Mouse (Mus musculus): ENCODE data around the gene Palm2. TPM values are rescaled to one million over a fixed set of nuclear protein-coding genes. Genes with fewer than 3 reads are reported as not detected.
A peak's percentile ranks its signal among the peaks of the same experiment; 100 is the strongest.

Palm2 gene
- polyA plus RNA-seq, 1 experiment from 2014 or later, result 3.9 TPM

DNA sequence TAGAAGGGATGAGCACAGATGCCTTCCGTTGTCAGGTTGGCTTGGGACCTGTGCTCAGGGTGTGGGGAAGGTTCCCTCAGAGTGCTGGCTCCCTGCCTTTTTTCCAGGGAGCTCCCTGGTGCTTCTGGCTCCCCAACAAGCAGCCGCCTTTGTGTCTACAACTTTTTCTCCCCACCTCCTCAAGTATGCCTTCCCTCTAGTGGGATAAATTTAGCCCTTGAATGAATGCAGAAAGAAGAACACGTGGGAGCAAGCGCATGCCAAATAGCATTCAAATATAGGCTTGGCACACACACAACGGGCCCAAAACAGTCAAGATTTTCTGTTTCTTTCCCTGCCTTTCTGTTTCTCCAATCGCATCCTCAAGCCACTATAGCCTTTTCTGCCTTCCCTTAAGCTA, 127.0 kb downstream of the Palm2 start:
- no peaks in the 10 kb centered on the region for H3K27me3 ChIP-seq (ENCODE audit: low read depth, poor library complexity, severe bottlenecking)
- no peaks in the 10 kb centered on the region for H3K9me3 ChIP-seq (replicated peaks)
- no peak for DNase-seq (ENCODE audit: low spot score)
- 88% methylated on average over 6 of the region's 6 CpGs for WGBS
- H3K4me3 ChIP-seq, result no peak overlapping the region
- peaks cover 28% of the 10 kb centered on the region; the same call in 1 of the 2 replicates for H3K4me1 ChIP-seq
- no peaks in the 10 kb centered on the region for H3K36me3 ChIP-seq
- peak overlapping the region; percentile 56 for H3K27ac ChIP-seq

DNA sequence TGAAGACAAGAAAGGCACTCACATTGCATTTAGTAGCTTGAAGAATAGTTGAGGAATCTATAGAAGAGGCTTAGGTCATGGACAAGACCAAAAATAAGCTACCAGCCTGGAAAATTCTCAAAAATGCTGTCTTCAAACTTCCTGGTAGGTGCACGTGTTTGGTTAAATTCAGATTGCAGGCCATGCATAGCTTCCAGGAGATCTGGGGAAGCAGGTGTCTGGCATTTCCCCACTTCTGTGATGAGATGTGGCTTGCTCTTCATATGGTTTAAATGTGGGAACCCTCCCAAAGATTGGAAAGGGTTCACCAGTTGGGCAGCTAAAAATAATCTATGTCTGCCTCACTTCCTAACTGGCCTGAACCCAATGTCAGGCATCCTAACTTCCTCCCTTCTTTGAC, 131.2 kb downstream of the Palm2 start:
- no peaks in the 10 kb centered on the region for H3K9me3 ChIP-seq (replicated peaks)
- H3K27ac ChIP-seq, result no peak overlapping the region
- 98% methylated on average over 1 of the region's 1 CpGs for WGBS
- H3K27me3 ChIP-seq (ENCODE audit: low read depth, poor library complexity, severe bottlenecking), result peaks cover 15% of the 10 kb centered on the region
- H3K4me3 ChIP-seq, result no peak overlapping the region
- DNase-seq (ENCODE audit: low spot score), result no peak
- H3K36me3 ChIP-seq, result no peaks in the 10 kb centered on the region
- peaks cover 44% of the 10 kb centered on the region for H3K4me1 ChIP-seq

DNA sequence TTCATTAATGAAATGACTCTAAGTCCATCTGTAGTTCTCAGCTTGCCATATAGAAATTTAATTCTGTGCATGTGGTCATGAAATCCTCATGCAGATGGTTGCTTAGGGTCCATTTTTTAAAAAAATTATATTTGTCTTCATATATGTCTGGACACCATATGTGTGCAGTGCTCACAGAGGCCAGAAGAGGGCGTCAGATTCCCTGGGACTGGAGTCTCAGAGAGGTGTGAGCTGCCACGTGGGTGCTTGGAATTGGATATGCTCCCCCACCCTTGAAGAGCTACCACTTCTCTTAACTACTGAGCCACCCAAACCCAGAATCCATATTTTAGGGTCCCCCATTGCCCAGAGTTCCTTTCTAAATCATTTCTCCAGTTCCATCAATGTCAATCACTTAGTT, 131.8 kb downstream of the Palm2 start:
- H3K27me3 ChIP-seq (ENCODE audit: low read depth, poor library complexity, severe bottlenecking), result peaks cover 15% of the 10 kb centered on the region
- H3K27ac ChIP-seq, result no peak overlapping the region
- no peaks in the 10 kb centered on the region for H3K36me3 ChIP-seq
- H3K4me3 ChIP-seq, result no peak overlapping the region
- 51% methylated on average over 2 of the region's 2 CpGs for WGBS
- no peaks in the 10 kb centered on the region for H3K9me3 ChIP-seq (replicated peaks)
- peaks cover 44% of the 10 kb centered on the region for H3K4me1 ChIP-seq
- no peak for DNase-seq (ENCODE audit: low spot score)

DNA sequence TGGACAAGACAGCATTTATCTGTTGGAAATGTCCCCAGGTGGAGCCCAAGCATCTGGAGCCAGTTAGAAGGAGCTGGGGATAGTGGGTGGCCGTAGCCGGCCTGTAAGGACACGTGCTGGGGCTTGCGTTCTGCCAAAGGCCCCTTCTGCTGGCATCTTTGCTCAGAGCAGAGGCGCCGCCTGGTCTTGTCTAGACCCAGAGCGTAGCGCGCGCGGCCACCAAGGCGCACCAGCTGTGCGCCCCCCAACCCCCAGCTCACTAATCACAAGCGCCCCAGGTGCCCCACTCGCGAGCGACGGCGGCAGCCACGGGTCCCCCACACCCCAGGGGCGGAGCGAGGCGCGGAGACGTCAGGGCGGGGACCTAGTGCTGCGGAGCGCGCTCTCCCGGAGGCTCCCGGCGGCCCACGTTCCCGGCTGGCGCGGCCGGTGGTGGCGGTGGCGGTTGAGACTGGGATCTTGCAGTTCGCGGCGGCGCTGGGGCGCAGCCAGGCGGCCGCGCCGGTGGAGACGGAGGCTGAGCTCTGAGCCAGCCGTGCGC, 133.7 kb downstream of the Palm2 start, which contains the start of gene Pakap:
Gene Pakap, plus strand, starts transcription at position 514 of the 541 bp plus-strand sequence.
- H3K27ac ChIP-seq, result peak within 1 kb of the TSS; percentile 96
- peaks cover 15% of the 10 kb centered on the region for H3K27me3 ChIP-seq (ENCODE audit: low read depth, poor library complexity, severe bottlenecking)
- H3K9me3 ChIP-seq (replicated peaks), result no peaks in the 10 kb centered on the region
- H3K36me3 ChIP-seq, result no peaks in the 10 kb centered on the region
- H3K4me1 ChIP-seq, result peaks cover 42% of the 10 kb centered on the region
- WGBS, result under 1% methylated on average over 51 of the region's 51 CpGs
- peak; percentile 83 for DNase-seq (ENCODE audit: low spot score)
- H3K4me3 ChIP-seq, result peak within 1 kb of the TSS; percentile 77

DNA sequence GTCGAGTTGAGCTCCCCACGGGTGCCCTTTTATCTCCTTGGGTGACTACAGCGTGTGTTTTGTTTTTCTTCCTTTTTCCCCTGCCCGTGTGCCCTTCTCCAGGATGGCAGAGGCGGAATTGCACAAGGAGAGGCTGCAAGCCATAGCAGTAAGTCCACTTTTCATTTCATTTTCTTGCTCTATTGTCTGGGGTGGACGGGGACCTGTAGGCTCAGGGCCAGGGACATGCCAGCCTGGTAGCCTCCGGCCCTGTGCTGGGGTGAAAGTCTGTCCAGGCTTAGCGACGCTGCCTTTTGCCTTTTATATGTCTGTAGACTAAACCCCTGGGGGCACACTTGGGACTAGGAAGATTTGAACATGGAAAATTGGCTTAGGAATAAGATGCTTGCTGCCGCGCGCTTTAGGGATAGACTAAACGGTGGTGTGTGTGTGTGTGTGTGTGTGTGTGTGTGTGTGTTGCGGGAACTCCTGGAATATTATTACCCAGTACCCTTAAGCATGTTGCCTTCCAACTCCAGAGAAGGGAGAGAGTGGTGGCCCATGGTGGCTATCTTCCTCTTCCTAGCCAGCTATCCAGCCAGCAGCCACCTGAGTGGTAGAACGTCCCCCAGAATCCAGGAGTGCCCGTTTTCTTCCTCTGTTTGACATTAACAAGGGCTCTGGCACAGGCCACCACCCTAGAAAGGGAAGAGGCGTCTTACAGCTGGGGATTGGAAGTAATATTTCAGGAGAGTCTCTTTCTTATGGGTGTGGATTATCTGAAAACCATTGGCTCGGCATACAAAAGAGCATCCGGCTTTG, 134.4 kb downstream of the Palm2 start:
- peak; percentile 58 for DNase-seq (ENCODE audit: low spot score)
- peak overlapping the region; percentile 77 for H3K4me3 ChIP-seq
- H3K4me1 ChIP-seq, result peaks cover 42% of the 10 kb centered on the region
- peak overlapping the region; percentile 96 for H3K27ac ChIP-seq
- H3K27me3 ChIP-seq (ENCODE audit: low read depth, poor library complexity, severe bottlenecking), result peaks cover 15% of the 10 kb centered on the region
- WGBS, result 56% methylated on average over 18 of the region's 19 CpGs
- H3K9me3 ChIP-seq (replicated peaks), result no peaks in the 10 kb centered on the region
- H3K36me3 ChIP-seq, result no peaks in the 10 kb centered on the region

DNA sequence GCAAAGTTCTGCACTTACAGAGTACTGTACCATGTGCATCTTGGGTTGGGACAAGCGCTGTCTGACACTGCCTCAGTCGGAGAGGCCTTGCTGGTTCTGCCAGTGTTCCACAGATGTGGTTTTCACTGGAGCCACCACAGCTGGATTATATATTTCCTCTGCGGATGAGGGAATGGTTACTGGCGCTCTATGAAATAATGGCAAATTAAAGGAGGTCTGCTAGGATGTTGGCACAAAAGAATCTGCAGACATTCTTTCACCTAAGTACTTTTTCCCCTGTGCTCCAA, 135.0 kb downstream of the Palm2 start:
- peak overlapping the region; percentile 77 for H3K4me3 ChIP-seq
- no peak for DNase-seq (ENCODE audit: low spot score)
- peak overlapping the region; percentile 96 for H3K27ac ChIP-seq
- peaks cover 15% of the 10 kb centered on the region for H3K27me3 ChIP-seq (ENCODE audit: low read depth, poor library complexity, severe bottlenecking)
- H3K9me3 ChIP-seq (replicated peaks), result no peaks in the 10 kb centered on the region
- WGBS, result 93% methylated on average over 4 of the region's 4 CpGs
- H3K36me3 ChIP-seq, result no peaks in the 10 kb centered on the region
- peaks cover 42% of the 10 kb centered on the region for H3K4me1 ChIP-seq

DNA sequence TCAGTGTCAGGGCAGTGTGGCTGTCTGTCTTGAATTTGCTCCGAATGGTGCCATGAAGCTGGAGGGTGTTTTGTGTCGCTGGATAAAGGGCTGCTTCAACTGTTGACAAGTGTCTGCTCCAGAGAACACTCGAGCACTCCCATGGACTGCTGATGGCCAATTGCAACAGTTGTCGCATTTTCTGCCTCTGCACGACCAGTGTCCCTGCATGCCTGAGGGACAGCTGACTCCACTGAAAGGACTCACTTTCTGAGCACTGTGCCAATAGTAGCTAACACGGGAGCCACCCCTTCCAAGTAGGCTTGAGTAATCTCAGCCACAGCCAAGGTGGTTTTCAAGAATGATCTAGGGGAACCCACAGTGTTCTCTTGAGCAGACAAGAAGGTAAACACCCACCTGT, 135.7 kb downstream of the Palm2 start:
- H3K4me1 ChIP-seq, result peaks cover 42% of the 10 kb centered on the region
- no peak for DNase-seq (ENCODE audit: low spot score)
- H3K27me3 ChIP-seq (ENCODE audit: low read depth, poor library complexity, severe bottlenecking), result peaks cover 15% of the 10 kb centered on the region
- H3K27ac ChIP-seq, result peak overlapping the region; percentile 42; the same call in 1 of the 2 replicates
- H3K9me3 ChIP-seq (replicated peaks), result no peaks in the 10 kb centered on the region
- H3K36me3 ChIP-seq, result no peaks in the 10 kb centered on the region
- H3K4me3 ChIP-seq, result peak overlapping the region; percentile 77; the same call in 1 of the 2 replicates
- 75% methylated on average over 6 of the region's 6 CpGs for WGBS

DNA sequence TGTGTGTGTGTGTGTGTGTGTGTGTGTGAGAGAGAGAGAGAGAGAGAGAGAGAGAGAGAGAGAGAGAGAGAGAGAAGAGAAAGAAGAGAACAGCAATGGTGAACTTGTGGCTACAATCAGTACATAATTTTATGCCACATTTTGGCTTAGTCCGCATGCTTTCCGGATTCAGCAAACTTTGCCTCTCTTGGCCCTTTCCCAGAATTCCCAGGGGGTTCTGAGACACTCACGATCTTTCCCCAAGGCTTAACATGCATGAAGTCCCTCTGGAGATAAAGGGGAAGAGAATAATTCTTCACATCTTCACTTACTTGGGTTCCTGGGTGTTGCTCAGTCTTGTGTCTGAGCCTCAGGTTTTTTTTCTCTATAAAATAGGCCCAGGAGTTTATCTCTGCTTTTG, 136.2 kb downstream of the Palm2 start:
- peaks cover 15% of the 10 kb centered on the region for H3K27me3 ChIP-seq (ENCODE audit: low read depth, poor library complexity, severe bottlenecking)
- peaks cover 42% of the 10 kb centered on the region for H3K4me1 ChIP-seq
- H3K9me3 ChIP-seq (replicated peaks), result no peaks in the 10 kb centered on the region
- no peak for DNase-seq (ENCODE audit: low spot score)
- no peaks in the 10 kb centered on the region for H3K36me3 ChIP-seq
- 91% methylated on average over 3 of the region's 3 CpGs for WGBS
- no peak overlapping the region for H3K4me3 ChIP-seq
- H3K27ac ChIP-seq, result no peak overlapping the region

DNA sequence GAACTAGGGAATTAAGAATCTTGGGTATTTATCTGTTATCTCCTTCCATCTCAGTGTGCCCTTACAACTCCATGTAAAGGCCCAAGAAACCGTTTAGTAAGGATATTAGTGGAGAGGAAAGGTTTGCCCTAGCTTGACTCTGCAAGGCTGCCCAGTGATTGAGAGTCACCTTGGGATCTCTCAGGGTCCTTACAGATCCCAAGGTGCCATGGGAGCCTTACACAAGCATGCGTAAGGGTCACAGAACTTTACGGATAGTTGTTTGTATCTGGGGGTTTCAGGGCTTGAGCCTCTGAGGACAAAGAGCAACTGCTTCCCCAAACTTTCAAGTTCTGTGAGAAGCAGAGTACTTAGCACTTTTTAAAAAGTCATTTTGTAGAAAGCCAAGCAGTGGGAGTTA, 140.1 kb downstream of the Palm2 start:
- H3K9me3 ChIP-seq (replicated peaks), result no peaks in the 10 kb centered on the region
- no peaks in the 10 kb centered on the region for H3K36me3 ChIP-seq
- H3K4me3 ChIP-seq, result no peak overlapping the region
- no peak for DNase-seq (ENCODE audit: low spot score)
- WGBS, result 91% methylated on average over 3 of the region's 3 CpGs
- no peak overlapping the region for H3K27ac ChIP-seq
- peaks cover 14% of the 10 kb centered on the region for H3K4me1 ChIP-seq
- H3K27me3 ChIP-seq (ENCODE audit: low read depth, poor library complexity, severe bottlenecking), result no peaks in the 10 kb centered on the region; the same call in 1 of the 2 replicates

DNA sequence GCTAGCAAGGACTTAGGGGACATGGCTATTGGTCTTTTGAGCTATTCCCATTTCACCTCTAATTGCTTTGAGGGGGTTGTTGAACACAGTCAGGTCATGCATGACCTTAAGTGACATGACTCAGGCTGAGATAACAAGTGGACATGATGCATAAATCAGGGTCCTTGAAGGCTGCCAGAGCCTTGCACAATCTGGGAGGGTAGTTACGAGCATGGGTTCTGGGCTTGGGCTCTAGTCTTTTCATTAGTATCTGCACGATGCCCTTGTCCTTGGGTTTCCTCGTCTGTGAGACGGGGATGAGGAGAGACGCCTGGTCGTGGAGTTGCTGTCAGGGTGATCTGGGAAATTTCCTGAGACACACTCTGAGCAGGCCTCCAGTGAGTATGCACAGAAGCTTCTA, 140.6 kb downstream of the Palm2 start:
- Histone ChIP-seq H3K27ac (no peak overlapping the region), H3K36me3 (no peaks in the 10 kb centered on the region), H3K4me1 (peaks cover 10% of the 10 kb centered on the region), H3K9me3 (replicated peaks) (no peaks in the 10 kb centered on the region), H3K27me3 (ENCODE audit: low read depth, poor library complexity, severe bottlenecking) (no peaks in the 10 kb centered on the region; the same call in 1 of the 2 replicates), H3K4me3 (no peak overlapping the region)
- 81% methylated on average over 6 of the region's 6 CpGs for WGBS
- DNase-seq (ENCODE audit: low spot score), result no peak

DNA sequence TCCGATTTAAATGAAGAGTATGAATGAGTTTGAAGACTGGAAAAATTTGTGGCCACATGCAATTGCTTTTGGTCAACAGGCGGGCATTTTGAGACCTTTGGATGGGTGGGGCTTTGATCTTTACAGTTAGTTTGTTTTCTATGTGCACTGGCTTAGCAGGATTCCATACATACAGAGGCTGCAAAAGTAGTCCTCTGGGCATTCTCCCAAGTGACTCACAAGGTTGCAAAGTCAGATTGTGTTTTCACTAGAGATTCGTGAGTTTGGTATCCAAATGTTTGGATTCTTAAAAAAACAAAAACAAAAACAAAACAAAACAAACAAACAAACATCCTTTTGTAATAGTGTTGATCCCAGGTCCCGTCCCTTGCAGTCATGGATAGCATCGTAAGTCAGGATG, 141.6 kb downstream of the Palm2 start:
- Histone ChIP-seq H3K4me3 (no peak overlapping the region), H3K36me3 (no peaks in the 10 kb centered on the region; the same call in 1 of the 2 replicates), H3K4me1 (peaks cover 1% of the 10 kb centered on the region; the same call in 1 of the 2 replicates), H3K9me3 (replicated peaks) (no peaks in the 10 kb centered on the region), H3K27me3 (ENCODE audit: low read depth, poor library complexity, severe bottlenecking) (no peaks in the 10 kb centered on the region), H3K27ac (no peak overlapping the region)
- 85% methylated on average over 5 of the region's 5 CpGs for WGBS
- no peak for DNase-seq (ENCODE audit: low spot score)

DNA sequence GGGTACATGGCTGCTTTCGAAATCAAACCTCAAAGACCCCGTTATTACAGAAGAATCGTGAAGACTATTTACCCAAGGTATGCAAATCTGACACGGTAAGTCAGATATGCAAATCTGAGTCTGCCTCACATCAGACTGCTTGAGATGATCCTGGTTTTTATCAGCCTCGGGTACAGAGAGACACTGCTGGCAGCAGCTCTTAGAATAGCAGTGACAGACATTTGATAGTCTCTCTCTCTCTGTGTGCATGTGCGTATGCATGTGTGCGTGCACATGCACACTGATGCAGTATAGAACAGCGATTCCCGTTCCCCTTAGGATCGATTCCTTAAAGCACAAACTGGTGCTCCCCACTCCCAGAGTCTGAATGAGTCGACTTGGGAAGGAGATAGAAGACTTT, 142.0 kb downstream of the Palm2 start:
- Histone ChIP-seq H3K27ac (no peak overlapping the region), H3K4me3 (no peak overlapping the region), H3K36me3 (no peaks in the 10 kb centered on the region; the same call in 1 of the 2 replicates), H3K4me1 (no peaks in the 10 kb centered on the region), H3K27me3 (ENCODE audit: low read depth, poor library complexity, severe bottlenecking) (no peaks in the 10 kb centered on the region), H3K9me3 (replicated peaks) (no peaks in the 10 kb centered on the region)
- WGBS, result 89% methylated on average over 11 of the region's 11 CpGs
- no peak for DNase-seq (ENCODE audit: low spot score)

DNA sequence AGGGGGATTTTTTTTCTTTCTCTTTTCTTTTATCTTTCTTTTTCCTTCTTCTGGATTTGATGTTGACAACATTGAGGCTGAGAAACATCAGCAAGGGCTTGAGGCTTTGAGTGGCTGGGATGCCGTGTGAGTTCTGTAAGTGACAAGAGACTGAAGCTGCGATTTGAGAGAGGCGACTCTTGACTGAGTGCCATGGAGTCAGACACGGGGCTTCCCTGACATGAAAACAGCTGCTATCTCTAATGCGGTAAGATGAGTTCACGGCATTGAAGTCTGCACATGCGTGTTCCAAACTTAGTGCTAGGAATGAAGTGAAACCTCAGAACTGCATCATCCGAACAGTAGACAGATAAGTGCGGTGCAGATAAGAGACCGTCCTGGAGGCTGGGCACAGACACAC, 145.6 kb downstream of the Palm2 start:
- no peak for DNase-seq (ENCODE audit: low spot score)
- Histone ChIP-seq H3K9me3 (replicated peaks) (no peaks in the 10 kb centered on the region), H3K4me3 (no peak overlapping the region), H3K4me1 (no peaks in the 10 kb centered on the region), H3K36me3 (no peaks in the 10 kb centered on the region; the same call in 1 of the 2 replicates), H3K27me3 (ENCODE audit: low read depth, poor library complexity, severe bottlenecking) (no peaks in the 10 kb centered on the region), H3K27ac (no peak overlapping the region)
- WGBS, result 92% methylated on average over 10 of the region's 10 CpGs

Measured in limb, embryonic 10.5 days (tissue).